Mouse (Mus musculus) C2C12 (cell line): ENCODE data around the gene Dock1. TPM values are rescaled to one million over a fixed set of nuclear protein-coding genes. Genes with fewer than 3 reads are reported as not detected.

Experiments
- H3K27me3 ChIP-seq: one replicate; pipeline ENCODE4 v1.6.1; 2011; ENCODE audit not compliant: control insufficient read depth, insufficient read depth, insufficient read length
- H3K36me3 ChIP-seq: one replicate; pipeline ENCODE4 v1.6.1; 2011; ENCODE audit not compliant: control insufficient read depth, insufficient read depth
- H3K4me3 ChIP-seq: one replicate; pipeline ENCODE4 v1.5.1; 2011; ENCODE audit warnings: mild to moderate bottlenecking, control low read depth; ENCODE audit not compliant: poor library complexity, insufficient read depth, severe bottlenecking
- H3K79me2 ChIP-seq: one replicate; pipeline ENCODE4 v1.6.1; 2011; ENCODE audit not compliant: control insufficient read depth, insufficient read depth
- H3K79me3 ChIP-seq: one replicate; pipeline ENCODE4 v1.6.1; 2011; ENCODE audit warnings: low read depth, control low read depth
- H3ac ChIP-seq: one replicate; pipeline ENCODE3; 2011; ENCODE audit warnings: low read depth; ENCODE audit not compliant: control insufficient read depth, insufficient read length
- CEBPB ChIP-seq: IDR thresholded peaks from one replicate; pipeline ENCODE4 v1.6.1; 2011; ENCODE audit warnings: low read depth, mild to moderate bottlenecking, control low read depth, moderate library complexity
- CTCF ChIP-seq: IDR thresholded peaks from one replicate; pipeline ENCODE4 v1.5.1; 2011; ENCODE audit not compliant: control insufficient read depth, insufficient read depth, insufficient read length
- FOSL1 ChIP-seq: IDR thresholded peaks from one replicate; pipeline ENCODE4 v1.8.0; 2011; ENCODE audit warnings: mild to moderate bottlenecking, low read length; ENCODE audit not compliant: poor library complexity, insufficient read depth, severe bottlenecking
- MAX ChIP-seq: IDR thresholded peaks from one replicate; pipeline ENCODE4 v1.6.1; 2011; ENCODE audit warnings: mild to moderate bottlenecking, control low read depth
- MYOD1 ChIP-seq: IDR thresholded peaks from one replicate; pipeline ENCODE4 v1.6.1; 2011; ENCODE audit warnings: low read depth; ENCODE audit not compliant: control insufficient read depth, insufficient read length
- MYOG ChIP-seq: IDR thresholded peaks from one replicate; pipeline ENCODE4 v1.6.1; 2011; ENCODE audit not compliant: control insufficient read depth, insufficient read length; ENCODE audit errors: extremely low read depth
- USF1 ChIP-seq: IDR thresholded peaks from one replicate; pipeline ENCODE4 v1.6.1; 2011; ENCODE audit warnings: low read depth, mild to moderate bottlenecking, control low read depth, moderate library complexity
- polyA plus RNA-seq: library from polyadenylated mRNA; unstranded; fragments of >200 nt; fragmentation: generic; extraction: Trizol; gene quantifications from one replicate; pipeline ENCODE4 v1.2.1, GENCODE M21; 2012; ENCODE audit warnings: missing spikeins

Gene Dock1
- polyA plus RNA-seq, 1 experiment, result 12.1 TPM

DNA sequence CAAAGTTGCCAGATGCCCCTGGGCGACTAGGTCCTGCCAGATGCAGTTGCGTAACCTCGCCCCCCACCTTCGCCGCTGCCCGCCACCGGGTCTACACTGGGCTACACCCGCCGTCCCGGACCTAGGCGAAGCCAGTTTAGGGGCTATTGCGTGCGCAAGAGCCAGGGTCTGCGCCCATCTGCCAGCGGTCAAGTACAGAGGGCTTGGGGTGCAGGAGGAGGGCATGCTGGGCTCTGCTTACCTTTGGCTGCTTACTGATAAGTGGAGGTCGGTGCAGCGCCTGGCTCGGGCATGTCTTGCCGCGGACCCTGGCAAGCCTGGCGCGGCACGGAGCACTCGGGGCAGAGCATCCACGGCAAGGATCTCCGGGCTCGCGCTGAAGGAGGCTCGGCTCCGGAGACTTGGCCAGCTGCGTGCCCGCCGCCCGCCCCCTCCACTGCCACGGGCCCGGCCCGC lies 267.0 kb downstream of the Dock1 start:
- Histone ChIP-seq H3K36me3 (no peaks in the 10 kb centered on the region), H3K4me3 (no peak overlapping the region), H3K79me2 (no peaks in the 10 kb centered on the region), H3K27me3 (no peaks in the 10 kb centered on the region), H3K79me3 (no peaks in the 10 kb centered on the region), H3ac (no peak overlapping the region)
- TF ChIP-seq CEBPB (no peak), MYOD1 (no peak), MAX (no peak), FOSL1 (no peak), USF1 (no peak), MYOG (no peak), CTCF (no peak)

DNA sequence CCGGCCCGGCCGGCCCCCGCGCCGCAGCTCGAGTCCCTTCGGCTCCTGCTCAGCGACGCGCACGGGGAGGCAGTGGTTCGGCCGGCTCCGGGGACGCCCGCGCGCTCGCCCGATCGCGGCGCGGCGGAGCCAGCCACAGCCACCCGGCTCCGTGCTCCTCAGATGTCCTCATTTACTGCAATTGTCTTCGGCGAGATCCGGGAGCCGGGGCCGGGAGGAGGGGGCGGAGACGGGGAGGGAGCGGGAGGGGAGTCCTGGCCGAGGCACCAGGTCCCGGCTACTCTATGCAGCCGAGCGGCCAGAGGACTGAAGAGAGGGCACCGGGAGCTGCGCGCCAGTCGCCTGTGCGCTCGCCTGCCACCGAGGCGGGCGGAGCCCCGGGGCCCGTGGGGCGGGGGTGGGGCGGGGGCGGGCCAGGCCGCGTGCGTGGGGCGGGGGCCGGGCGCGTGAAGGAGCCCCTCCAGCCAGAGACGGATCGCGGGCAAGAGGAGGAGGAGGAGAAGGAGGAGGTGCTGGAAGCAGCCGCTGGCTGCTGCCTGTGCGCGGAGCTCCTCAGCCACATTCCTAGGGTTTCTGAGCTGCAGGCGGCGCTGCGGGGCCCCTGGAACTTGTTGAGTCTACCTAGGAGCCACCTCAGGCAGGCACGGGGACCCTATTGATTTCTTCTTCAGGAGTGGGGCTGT lies 267.6 kb downstream of the Dock1 start, which contains the start of gene Fam196a:
Gene Fam196a, minus strand, starts transcription at position 504 of the 683 bp plus-strand sequence.
- TF ChIP-seq MAX (no peak), FOSL1 (no peak), MYOG (no peak), USF1 (no peak), MYOD1 (no peak), CEBPB (no peak), CTCF (no peak)
- no peaks in the 10 kb centered on the region for H3K79me2 ChIP-seq
- no peak within 1 kb of the TSS for H3K4me3 ChIP-seq
- H3ac ChIP-seq, result no peak within 1 kb of the TSS
- no peaks in the 10 kb centered on the region for H3K36me3 ChIP-seq
- H3K27me3 ChIP-seq, result no peaks in the 10 kb centered on the region
- no peaks in the 10 kb centered on the region for H3K79me3 ChIP-seq

DNA sequence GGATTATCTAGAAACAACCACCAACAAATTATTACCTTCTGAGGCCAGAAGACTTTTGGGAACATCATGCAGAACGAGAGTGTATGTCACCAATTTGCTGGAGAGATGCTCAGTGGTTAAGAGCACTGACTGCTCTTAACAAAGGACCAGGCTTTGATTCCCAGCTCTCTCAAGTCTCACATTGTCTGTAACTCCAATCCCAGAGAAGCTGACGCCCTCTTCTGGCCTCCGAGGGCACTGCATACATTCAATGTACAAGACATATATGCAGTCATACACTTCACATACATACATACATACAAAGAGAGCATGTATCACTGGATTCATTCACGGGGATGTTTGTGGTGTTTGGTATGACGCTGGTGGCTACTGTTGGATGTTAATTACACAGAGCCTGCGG lies 271.4 kb downstream of the Dock1 start:
- TF ChIP-seq USF1 (no peak), MYOG (no peak), FOSL1 (no peak), CEBPB (no peak), MYOD1 (no peak), MAX (no peak), CTCF (no peak)
- Histone ChIP-seq H3K4me3 (no peak overlapping the region), H3K27me3 (no peaks in the 10 kb centered on the region), H3ac (no peak overlapping the region), H3K79me3 (no peaks in the 10 kb centered on the region), H3K79me2 (no peaks in the 10 kb centered on the region), H3K36me3 (no peaks in the 10 kb centered on the region)

DNA sequence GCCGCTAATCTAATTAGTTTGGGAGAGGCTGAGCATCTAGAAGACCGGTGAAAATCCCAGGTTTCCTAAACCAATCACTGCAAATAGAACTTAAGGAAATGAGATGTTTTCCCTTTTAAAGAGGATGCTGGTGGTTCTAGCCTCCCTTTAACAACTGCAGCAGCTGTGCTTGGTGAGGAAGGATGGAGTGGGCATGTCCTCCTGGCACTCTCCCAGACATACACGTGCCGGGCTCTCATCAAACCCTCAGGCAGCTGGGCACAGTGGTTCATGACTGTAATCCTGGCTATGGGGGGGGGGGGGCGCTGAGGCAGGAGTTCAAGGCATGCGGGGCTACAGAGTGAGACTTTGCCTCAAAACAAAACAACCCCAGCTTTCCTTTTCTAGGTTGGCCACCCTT lies 272.6 kb downstream of the Dock1 start:
- no peaks in the 10 kb centered on the region for H3K36me3 ChIP-seq
- no peak overlapping the region for H3K4me3 ChIP-seq
- TF ChIP-seq MAX, result no peak
- TF ChIP-seq MYOG, result no peak
- no peak for TF ChIP-seq USF1
- TF ChIP-seq CEBPB, result no peak
- no peak for TF ChIP-seq MYOD1
- H3K79me2 ChIP-seq, result no peaks in the 10 kb centered on the region
- no peaks in the 10 kb centered on the region for H3K79me3 ChIP-seq
- no peaks in the 10 kb centered on the region for H3K27me3 ChIP-seq
- no peak overlapping the region for H3ac ChIP-seq

DNA sequence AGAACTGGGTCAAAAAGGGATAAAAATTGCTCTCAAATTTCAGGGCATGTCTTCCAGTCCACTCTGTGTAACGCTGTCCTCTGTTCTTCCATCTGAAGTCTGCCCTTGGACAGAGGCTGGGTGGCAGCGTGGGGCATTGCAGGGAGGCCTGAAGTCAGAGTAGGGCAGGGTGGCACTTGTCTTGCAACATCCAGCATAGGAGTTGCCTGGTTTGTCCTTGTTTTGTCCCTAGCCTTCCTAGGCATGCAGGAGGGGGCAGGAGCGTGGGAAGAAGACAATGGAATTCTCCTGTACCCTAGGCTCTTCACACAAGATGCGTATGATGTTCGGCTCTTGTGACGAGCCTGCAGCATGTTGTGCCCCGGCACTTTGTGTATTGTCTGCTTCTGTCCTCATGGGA lies 273.2 kb downstream of the Dock1 start:
- TF ChIP-seq MYOD1, result no peak
- TF ChIP-seq USF1, result no peak
- no peak for TF ChIP-seq MAX
- no peak for TF ChIP-seq FOSL1
- no peak for TF ChIP-seq CEBPB
- no peak for TF ChIP-seq CTCF
- no peak for TF ChIP-seq MYOG
- Histone ChIP-seq H3K4me3 (no peak overlapping the region), H3K36me3 (no peaks in the 10 kb centered on the region), H3ac (no peak overlapping the region), H3K79me2 (no peaks in the 10 kb centered on the region), H3K79me3 (no peaks in the 10 kb centered on the region), H3K27me3 (no peaks in the 10 kb centered on the region)

DNA sequence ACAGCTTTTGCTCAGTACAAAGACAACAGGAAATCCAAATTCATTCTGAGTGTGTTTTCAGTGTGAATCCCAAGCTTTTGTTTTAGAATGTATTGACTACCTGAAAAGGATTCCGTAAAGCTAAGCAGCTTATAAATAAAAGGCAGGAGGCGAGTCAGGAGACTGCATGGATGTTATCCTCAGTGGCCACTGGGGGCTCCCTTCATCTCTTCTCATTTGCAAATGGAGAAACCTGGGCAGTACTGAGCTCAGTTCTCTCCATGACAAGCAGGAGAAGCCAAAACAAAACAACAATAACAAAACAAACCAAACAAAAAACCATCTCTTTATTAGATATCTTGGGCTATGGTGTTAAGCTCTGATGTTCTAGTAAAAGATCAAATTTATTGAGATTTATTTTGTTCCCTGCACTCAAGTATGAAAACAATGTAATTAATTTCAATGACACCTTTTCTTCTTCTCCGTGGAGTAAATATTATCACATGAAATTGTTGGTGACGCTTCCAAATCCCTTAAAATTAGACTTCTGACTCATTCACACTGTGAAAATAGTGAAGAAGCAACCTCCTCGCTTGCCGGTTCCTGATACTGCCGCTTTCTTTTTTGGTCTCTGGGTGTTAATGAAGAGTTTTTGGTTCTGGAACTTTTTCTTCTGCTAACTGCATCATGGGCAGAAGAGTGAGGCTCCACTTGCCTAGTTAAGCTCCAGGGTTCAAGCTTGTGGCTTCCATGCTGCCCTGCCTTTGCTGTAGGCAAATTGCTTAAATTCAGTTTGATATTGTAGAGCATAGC lies 275.7 kb downstream of the Dock1 start:
- H3K79me2 ChIP-seq, result no peaks in the 10 kb centered on the region
- H3K79me3 ChIP-seq, result no peaks in the 10 kb centered on the region
- H3K4me3 ChIP-seq, result no peak overlapping the region
- no peaks in the 10 kb centered on the region for H3K36me3 ChIP-seq
- no peaks in the 10 kb centered on the region for H3K27me3 ChIP-seq
- TF ChIP-seq USF1 (no peak), MYOD1 (no peak), MYOG (no peak), CEBPB (no peak), CTCF (no peak), MAX (no peak), FOSL1 (no peak)
- H3ac ChIP-seq, result no peak overlapping the region
